Mouse (Mus musculus): ENCODE measurements at regions not wholly inside any gene's neighbourhood (a gene's known extent, or its start where the extent isn't known, plus 50 kb on each side); places are given as distances from the start of the nearest gene placed in this dataset.
A peak's percentile ranks its signal among the peaks of the same experiment; 100 is the strongest.

- H3K9ac ChIP-seq = no peak overlapping the region
- no peaks in the 10 kb centered on the region for H3K4me1 ChIP-seq (replicated peaks; ENCODE audit: control insufficient read depth, insufficient read depth, low read length)
- ATAC-seq (ENCODE audit: low FRiP score) (peak; percentile 39; the same call in 1 of the 2 replicates), DNase-seq (ENCODE audit: low spot score) (peak; percentile 35)
- H3K9me3 ChIP-seq (ENCODE audit: control insufficient read depth, low read length) = no peaks in the 10 kb centered on the region
- H3K4me2 ChIP-seq (replicated peaks) = no peak overlapping the region
- 48% methylated on average over 5 of the region's 5 CpGs for WGBS
- H3K27me3 ChIP-seq (ENCODE audit: control insufficient read depth, insufficient read depth, low read length) = no peaks in the 10 kb centered on the region
- H3K4me3 ChIP-seq (replicated peaks; ENCODE audit: low read length) = no peak overlapping the region
- H3K36me3 ChIP-seq (replicated peaks; ENCODE audit: control insufficient read depth, insufficient read depth) = no peaks in the 10 kb centered on the region
- H3K27ac ChIP-seq = no peak overlapping the region
Observed at GRCm38 (mm10) chr15:31673038-31673437, 71.4 kb downstream of the Fam173b start.

DNA sequence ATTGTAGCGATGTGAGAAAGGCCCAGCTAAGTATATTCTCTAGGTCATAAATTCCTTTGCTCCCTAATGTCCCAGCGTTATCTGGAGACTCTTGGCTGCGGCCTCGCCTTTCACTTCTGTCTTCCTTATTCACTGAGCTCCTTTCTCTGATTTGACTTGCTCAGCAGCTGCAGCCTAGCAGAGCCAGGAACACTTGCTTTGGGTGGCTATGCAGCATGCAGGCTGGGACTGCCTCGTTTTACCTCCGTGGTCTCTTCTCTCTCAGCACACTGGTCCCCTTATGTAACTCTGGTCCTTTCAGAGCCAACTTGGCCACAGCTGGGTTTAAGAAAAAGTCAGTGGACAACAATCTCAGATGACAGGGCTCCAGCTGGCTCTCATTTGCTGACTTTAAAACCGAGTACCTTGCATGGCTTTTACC lies 75.1 kb downstream of the Fam173b start:
- H3K36me3 ChIP-seq (replicated peaks; ENCODE audit: control insufficient read depth, insufficient read depth) = no peaks in the 10 kb centered on the region
- H3K27me3 ChIP-seq (ENCODE audit: control insufficient read depth, insufficient read depth, low read length) = no peaks in the 10 kb centered on the region
- H3K27ac ChIP-seq = no peak overlapping the region
- no peaks in the 10 kb centered on the region for H3K4me1 ChIP-seq (replicated peaks; ENCODE audit: control insufficient read depth, insufficient read depth, low read length)
- 0 out of 2 replicates have a peak, but pooled peaks have one; percentile 17 for ATAC-seq (ENCODE audit: low FRiP score)
- no peaks in the 10 kb centered on the region for H3K9me3 ChIP-seq (ENCODE audit: control insufficient read depth, low read length)
- H3K4me2 ChIP-seq (replicated peaks) = no peak overlapping the region
- 69% methylated on average over 7 of the region's 7 CpGs for WGBS
- no peak for DNase-seq (ENCODE audit: low spot score)
- no peak overlapping the region for H3K9ac ChIP-seq
- no peak overlapping the region for H3K4me3 ChIP-seq (replicated peaks; ENCODE audit: low read length)

DNA sequence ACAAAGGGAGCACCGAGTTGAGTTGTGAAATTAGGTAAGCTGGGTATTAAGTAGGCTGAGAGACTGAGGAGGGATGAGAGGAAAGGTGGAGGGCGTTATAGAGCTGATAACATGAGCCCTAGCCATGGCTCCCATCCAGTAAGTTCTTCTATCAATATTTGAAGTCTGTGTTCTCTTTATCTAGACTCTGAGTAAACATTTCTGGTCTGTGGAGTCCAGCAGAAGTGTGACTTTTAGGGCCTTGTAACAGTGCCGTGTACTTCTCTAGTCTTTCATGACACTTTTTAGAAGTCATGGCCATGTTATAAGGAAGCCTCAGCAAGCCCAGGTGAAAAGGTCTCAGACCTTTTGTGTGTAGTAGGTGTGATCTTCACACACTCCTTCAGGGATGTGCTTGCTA lies 91.5 kb downstream of the Fam173b start:
- no peak for DNase-seq (ENCODE audit: low spot score)
- no peak overlapping the region for H3K9ac ChIP-seq
- no peak overlapping the region for H3K4me2 ChIP-seq (replicated peaks)
- H3K27me3 ChIP-seq (ENCODE audit: control insufficient read depth, insufficient read depth, low read length) = no peaks in the 10 kb centered on the region
- no peak for ATAC-seq (ENCODE audit: low FRiP score)
- H3K4me1 ChIP-seq (replicated peaks; ENCODE audit: control insufficient read depth, insufficient read depth, low read length) = no peaks in the 10 kb centered on the region
- H3K36me3 ChIP-seq (replicated peaks; ENCODE audit: control insufficient read depth, insufficient read depth) = no peaks in the 10 kb centered on the region
- H3K27ac ChIP-seq = no peak overlapping the region
- H3K9me3 ChIP-seq (ENCODE audit: control insufficient read depth, low read length) = no peaks in the 10 kb centered on the region
- 88% methylated on average over 3 of the region's 3 CpGs for WGBS
- H3K4me3 ChIP-seq (replicated peaks; ENCODE audit: low read length) = no peak overlapping the region

- 91% methylated on average over 8 of the region's 8 CpGs for WGBS
- H3K36me3 ChIP-seq (replicated peaks; ENCODE audit: control insufficient read depth, insufficient read depth) = no peaks in the 10 kb centered on the region
Observed at GRCm38 (mm10) chr15:31694877-31695671, 93.4 kb downstream of the Fam173b start.

DNA sequence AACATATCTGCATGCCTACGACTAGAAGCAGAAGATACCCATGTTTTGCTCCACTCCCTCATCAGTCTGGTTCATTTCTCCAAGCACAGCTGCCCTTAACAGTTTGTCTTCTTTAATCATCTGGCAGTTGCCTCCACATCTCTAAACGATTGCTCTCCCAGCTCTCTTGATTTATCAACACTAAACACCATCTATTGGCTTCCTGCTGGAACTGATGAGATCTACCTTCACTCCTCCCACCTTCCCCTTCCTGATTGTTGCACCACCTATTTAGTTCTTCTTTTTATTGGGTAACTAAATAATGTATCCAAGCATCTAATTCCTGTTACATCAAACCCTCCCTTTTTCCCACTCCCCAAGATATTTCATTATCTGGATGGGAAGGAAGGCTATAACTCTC lies 101.7 kb downstream of the Fam173b start:
- Histone ChIP-seq H3K9ac (no peak overlapping the region), H3K27me3 (ENCODE audit: control insufficient read depth, insufficient read depth, low read length) (no peaks in the 10 kb centered on the region), H3K4me2 (replicated peaks) (no peak overlapping the region), H3K4me3 (replicated peaks; ENCODE audit: low read length) (no peak overlapping the region), H3K4me1 (replicated peaks; ENCODE audit: control insufficient read depth, insufficient read depth, low read length) (no peaks in the 10 kb centered on the region), H3K9me3 (ENCODE audit: control insufficient read depth, low read length) (0 out of 2 replicates have a peak, but pooled peaks cover 7% of the 10 kb centered on the region), H3K27ac (no peak overlapping the region), H3K36me3 (replicated peaks; ENCODE audit: control insufficient read depth, insufficient read depth) (no peaks in the 10 kb centered on the region)
- whole genome bisulfite sequencing = 95% methylated on average over 2 of the region's 2 CpGs
- DNase-seq (ENCODE audit: low spot score) (no peak), ATAC-seq (ENCODE audit: low FRiP score) (no peak)

More at GRCm38 (mm10) chr15:31694877-31695671, 93.4 kb downstream of the Fam173b start:
- Histone ChIP-seq H3K9me3 (ENCODE audit: control insufficient read depth, low read length) (no peaks in the 10 kb centered on the region), H3K4me1 (replicated peaks; ENCODE audit: control insufficient read depth, insufficient read depth, low read length) (no peaks in the 10 kb centered on the region), H3K9ac (no peak overlapping the region), H3K27ac (no peak overlapping the region), H3K4me3 (replicated peaks; ENCODE audit: low read length) (no peak overlapping the region), H3K4me2 (replicated peaks) (no peak overlapping the region), H3K27me3 (ENCODE audit: control insufficient read depth, insufficient read depth, low read length) (no peaks in the 10 kb centered on the region)
- DNase-seq (ENCODE audit: low spot score) = no peak
- no peak for ATAC-seq (ENCODE audit: low FRiP score)

- DNase-seq (ENCODE audit: low spot score) (no peak), ATAC-seq (ENCODE audit: low FRiP score) (no peak)
- H3K36me3 ChIP-seq (replicated peaks; ENCODE audit: control insufficient read depth, insufficient read depth) = no peaks in the 10 kb centered on the region
- H3K4me3 ChIP-seq (replicated peaks; ENCODE audit: low read length) = no peak overlapping the region
- H3K27me3 ChIP-seq (ENCODE audit: control insufficient read depth, insufficient read depth, low read length) = no peaks in the 10 kb centered on the region
- WGBS = 94% methylated on average over 1 of the region's 1 CpGs
- no peak overlapping the region for H3K9ac ChIP-seq
- H3K27ac ChIP-seq = no peak overlapping the region
- 0 out of 2 replicates have a peak, but pooled peaks cover 7% of the 10 kb centered on the region for H3K9me3 ChIP-seq (ENCODE audit: control insufficient read depth, low read length)
- H3K4me2 ChIP-seq (replicated peaks) = no peak overlapping the region
- H3K4me1 ChIP-seq (replicated peaks; ENCODE audit: control insufficient read depth, insufficient read depth, low read length) = no peaks in the 10 kb centered on the region
Observed at GRCm38 (mm10) chr15:31707416-31707815, 105.8 kb downstream of the Fam173b start.

DNA sequence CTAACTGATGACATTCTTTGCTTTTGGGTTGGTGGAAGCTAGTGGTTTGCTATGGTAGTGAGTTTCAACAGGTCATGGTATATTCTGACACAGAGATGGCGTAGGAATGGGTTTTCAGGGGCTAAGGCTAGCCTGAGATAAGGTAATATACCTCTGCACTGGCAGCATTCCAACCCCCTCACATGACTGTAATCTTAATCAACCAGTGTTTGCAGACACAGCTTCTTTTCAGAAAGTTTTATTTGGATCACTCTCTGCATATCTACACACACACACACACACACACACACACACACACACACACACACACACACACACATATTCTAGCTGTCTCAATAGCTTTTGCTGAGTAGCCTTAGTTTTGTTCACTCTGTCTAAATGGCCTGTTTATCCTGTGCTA lies 119.4 kb downstream of the Fam173b start:
- 88% methylated on average over 1 of the region's 1 CpGs for WGBS
- ATAC-seq (ENCODE audit: low FRiP score) = no peak
- H3K36me3 ChIP-seq (replicated peaks; ENCODE audit: control insufficient read depth, insufficient read depth) = no peaks in the 10 kb centered on the region

GRCm38 (mm10) chr15:31722429-31722828 lies 120.8 kb downstream of the Fam173b start:
- no peaks in the 10 kb centered on the region for H3K36me3 ChIP-seq (replicated peaks; ENCODE audit: control insufficient read depth, insufficient read depth)
- H3K27ac ChIP-seq = no peak overlapping the region
- no peaks in the 10 kb centered on the region for H3K4me1 ChIP-seq (replicated peaks; ENCODE audit: control insufficient read depth, insufficient read depth, low read length)
- H3K27me3 ChIP-seq (ENCODE audit: control insufficient read depth, insufficient read depth, low read length) = no peaks in the 10 kb centered on the region
- DNase-seq (ENCODE audit: low spot score) (no peak), ATAC-seq (ENCODE audit: low FRiP score) (no peak)
- H3K4me3 ChIP-seq (replicated peaks; ENCODE audit: low read length) = no peak overlapping the region
- 89% methylated on average over 5 of the region's 5 CpGs for WGBS
- no peak overlapping the region for H3K9ac ChIP-seq
- no peak overlapping the region for H3K4me2 ChIP-seq (replicated peaks)
- no peaks in the 10 kb centered on the region for H3K9me3 ChIP-seq (ENCODE audit: control insufficient read depth, low read length)

More for the DNA sequence above, 119.4 kb downstream of the Fam173b start:
- Histone ChIP-seq H3K9me3 (ENCODE audit: control insufficient read depth, low read length) (no peaks in the 10 kb centered on the region), H3K4me3 (replicated peaks; ENCODE audit: low read length) (no peak overlapping the region), H3K9ac (no peak overlapping the region), H3K27me3 (ENCODE audit: control insufficient read depth, insufficient read depth, low read length) (no peaks in the 10 kb centered on the region), H3K27ac (no peak overlapping the region), H3K4me2 (replicated peaks) (no peak overlapping the region), H3K4me1 (replicated peaks; ENCODE audit: control insufficient read depth, insufficient read depth, low read length) (no peaks in the 10 kb centered on the region)
- no peak for DNase-seq (ENCODE audit: low spot score)

- H3K27me3 ChIP-seq (ENCODE audit: control insufficient read depth, insufficient read depth, low read length) = no peaks in the 10 kb centered on the region
- WGBS = 72% methylated on average over 11 of the region's 11 CpGs
Observed at GRCm38 (mm10) chr15:31724252-31724651, 122.6 kb downstream of the Fam173b start.

More at GRCm38 (mm10) chr15:31724252-31724651, 122.6 kb downstream of the Fam173b start:
- no peak overlapping the region for H3K4me2 ChIP-seq (replicated peaks)
- H3K27ac ChIP-seq = no peak overlapping the region
- DNase-seq (ENCODE audit: low spot score) (no peak), ATAC-seq (ENCODE audit: low FRiP score) (no peak)
- H3K36me3 ChIP-seq (replicated peaks; ENCODE audit: control insufficient read depth, insufficient read depth) = no peaks in the 10 kb centered on the region
- H3K4me1 ChIP-seq (replicated peaks; ENCODE audit: control insufficient read depth, insufficient read depth, low read length) = no peaks in the 10 kb centered on the region
- H3K9me3 ChIP-seq (ENCODE audit: control insufficient read depth, low read length) = no peaks in the 10 kb centered on the region
- no peak overlapping the region for H3K9ac ChIP-seq
- no peak overlapping the region for H3K4me3 ChIP-seq (replicated peaks; ENCODE audit: low read length)

Data from hindbrain, embryonic 14.5 days (tissue).